Mouse (Mus musculus) neural tube, embryonic 14.5 days (tissue): Measurements from ENCODE around the gene Pole2. TPM values are rescaled to one million over a fixed set of nuclear protein-coding genes. Genes with fewer than 3 reads are reported as not detected.

Experiments
- ATAC-seq: fragments of 200-750 bp; cut with Nextera tagmentation; 2 replicates; pipeline ENCODE4 v1.8.0; 2017; ENCODE audit warnings: low read depth, mild to moderate bottlenecking, moderate TSS enrichment, moderate library complexity
- H3K27ac ChIP-seq: fragments of 300-500 bp; sonication (generic); 2 replicates; pipeline ENCODE4 v1.5.1; 2014; ENCODE audit warnings: low read depth, mild to moderate bottlenecking, control low read depth, low read length, moderate library complexity, mixed read lengths
- H3K27me3 ChIP-seq: fragments of 300-500 bp; sonication (generic); 2 replicates; pipeline ENCODE4 v1.6.1; 2014; ENCODE audit warnings: low read length; ENCODE audit not compliant: control insufficient read depth, insufficient read depth
- H3K36me3 ChIP-seq: fragments of 300-500 bp; sonication (generic); 2 replicates; pipeline ENCODE4 v1.6.1; 2014; ENCODE audit warnings: low read length, mixed read lengths; ENCODE audit not compliant: control insufficient read depth, insufficient read depth
- H3K4me1 ChIP-seq: fragments of 300-500 bp; sonication (generic); 2 replicates; pipeline ENCODE4 v1.6.1; 2014; ENCODE audit warnings: low read length; ENCODE audit not compliant: control insufficient read depth, insufficient read depth
- H3K4me2 ChIP-seq: fragments of 300-500 bp; sonication (generic); 2 replicates; pipeline ENCODE4 v1.6.1; 2014; ENCODE audit warnings: mild to moderate bottlenecking, low read depth, low read length, control low read depth
- H3K4me3 ChIP-seq: fragments of 300-500 bp; sonication (generic); 2 replicates; pipeline ENCODE4 v1.5.1; 2014; ENCODE audit warnings: low read depth, low read length, control low read depth, mixed read lengths
- H3K9ac ChIP-seq: fragments of 300-500 bp; sonication (generic); replicated peaks from 2 replicates; pipeline ENCODE4 v1.6.1; 2014; ENCODE audit warnings: low read depth, mild to moderate bottlenecking, control low read depth, low read length, mixed read lengths
- H3K9me3 ChIP-seq: fragments of 300-500 bp; sonication (generic); 2 replicates; pipeline ENCODE4 v1.6.1; 2016; ENCODE audit warnings: low read length; ENCODE audit not compliant: control insufficient read depth
- WGBS: fragments of 180-500 bp; shearing (Covaris S2); extraction: QIAGEN DNeasy Blood & Tissue Kit; methylation state at CpG from one replicate; pipeline ENCODE4 v1.1.7; 2014; 5-methylcytosine and 5-hydroxymethylcytosine counted together
- polyA plus RNA-seq: library from polyadenylated mRNA; unstranded; fragments of >200 nt; fragmentation: Nextera tagmentation; extraction: Ambion mirVana; gene quantifications from 2 replicates; pipeline ENCODE4 v1.2.1, GENCODE M21; 2014

Pole2 gene
- polyA plus RNA-seq, 1 experiment from 2014 or later: 3.4 TPM

- Histone ChIP-seq H3K27me3 (no peaks in the 10 kb centered on the region), H3K4me1 (no peaks in the 10 kb centered on the region; the same call in 1 of the 2 replicates), H3K36me3 (no peaks in the 10 kb centered on the region), H3K4me2 (peak overlapping the region; percentile 60), H3K27ac (peak overlapping the region; percentile 71), H3K9me3 (no peaks in the 10 kb centered on the region), H3K4me3 (peak overlapping the region; percentile 64), H3K9ac (peak overlapping the region; percentile 71)
- peak; percentile 95 for ATAC-seq
- WGBS: under 1% methylated on average over 64 of the region's 64 CpGs
Measured at GRCm38 (mm10) chr12:69241771-69242431, 13.9 kb upstream of the Pole2 start.

- Histone ChIP-seq H3K4me2 (peak overlapping the region; percentile 60), H3K9me3 (no peaks in the 10 kb centered on the region), H3K4me1 (no peaks in the 10 kb centered on the region; the same call in 1 of the 2 replicates), H3K36me3 (no peaks in the 10 kb centered on the region), H3K4me3 (peak overlapping the region; percentile 64), H3K9ac (peak overlapping the region; percentile 71), H3K27me3 (no peaks in the 10 kb centered on the region), H3K27ac (peak overlapping the region; percentile 71)
- 4% methylated on average over 3 of the region's 3 CpGs for WGBS
- no peak; the same call in none of the 2 replicates for ATAC-seq
Measured at GRCm38 (mm10) chr12:69241405-69241770, 13.4 kb upstream of the Pole2 start.

- 61% methylated on average over 6 of the region's 6 CpGs for WGBS
- no peak for ATAC-seq
- Histone ChIP-seq H3K36me3 (no peaks in the 10 kb centered on the region), H3K27ac (peak within 1 kb of the TSS; percentile 71), H3K4me1 (no peaks in the 10 kb centered on the region; the same call in 1 of the 2 replicates), H3K9me3 (no peaks in the 10 kb centered on the region), H3K4me3 (peak within 1 kb of the TSS; percentile 64), H3K4me2 (peak within 1 kb of the TSS; percentile 60), H3K9ac (peak within 1 kb of the TSS; percentile 71), H3K27me3 (no peaks in the 10 kb centered on the region)
Measured at GRCm38 (mm10) chr12:69240876-69241275, 12.9 kb upstream of the Pole2 start, which contains the start of gene Klhdc1. Gene Klhdc1, plus strand, starts transcription at chr12:69241176.

- H3K4me3 ChIP-seq: no peak overlapping the region
- 46% methylated on average over 3 of the region's 3 CpGs for WGBS
- ATAC-seq: no peak
Measured at GRCm38 (mm10) chr12:69238284-69238683, 10.3 kb upstream of the Pole2 start.

GRCm38 (mm10) chr12:69235782-69236181, 7.8 kb upstream of the Pole2 start:
- no peak overlapping the region for H3K27ac ChIP-seq
- H3K27me3 ChIP-seq: no peaks in the 10 kb centered on the region
- H3K4me1 ChIP-seq: no peaks in the 10 kb centered on the region; the same call in 1 of the 2 replicates
- ATAC-seq: no peak
- WGBS: 92% methylated on average over 6 of the region's 6 CpGs
- H3K9me3 ChIP-seq: no peaks in the 10 kb centered on the region
- H3K4me3 ChIP-seq: no peak overlapping the region
- H3K36me3 ChIP-seq: no peaks in the 10 kb centered on the region
- H3K4me2 ChIP-seq: no peak overlapping the region
- H3K9ac ChIP-seq: no peak overlapping the region

More at GRCm38 (mm10) chr12:69238284-69238683, 10.3 kb upstream of the Pole2 start:
- Histone ChIP-seq H3K36me3 (no peaks in the 10 kb centered on the region), H3K4me2 (no peak overlapping the region), H3K9ac (no peak overlapping the region), H3K9me3 (no peaks in the 10 kb centered on the region), H3K27ac (no peak overlapping the region), H3K4me1 (no peaks in the 10 kb centered on the region; the same call in 1 of the 2 replicates), H3K27me3 (no peaks in the 10 kb centered on the region)

- Histone ChIP-seq H3K9ac (no peak overlapping the region), H3K4me3 (no peak overlapping the region), H3K27me3 (no peaks in the 10 kb centered on the region), H3K9me3 (no peaks in the 10 kb centered on the region), H3K27ac (no peak overlapping the region), H3K36me3 (no peaks in the 10 kb centered on the region), H3K4me2 (no peak overlapping the region), H3K4me1 (no peaks in the 10 kb centered on the region)
- no peak for ATAC-seq
- WGBS: 66% methylated on average over 2 of the region's 2 CpGs
Measured at GRCm38 (mm10) chr12:69229251-69229650, 1.3 kb upstream of the Pole2 start.

- Histone ChIP-seq H3K4me3 (no peak overlapping the region), H3K27me3 (no peaks in the 10 kb centered on the region), H3K27ac (no peak overlapping the region), H3K9ac (no peak overlapping the region), H3K9me3 (no peaks in the 10 kb centered on the region), H3K4me1 (no peaks in the 10 kb centered on the region), H3K4me2 (no peak overlapping the region), H3K36me3 (no peaks in the 10 kb centered on the region)
- 91% methylated on average over 19 of the region's 19 CpGs for WGBS
- no peak for ATAC-seq
Measured at GRCm38 (mm10) chr12:69220613-69221277, 7.2 kb downstream of the Pole2 start.

GRCm38 (mm10) chr12:69216587-69216986, 11.4 kb downstream of the Pole2 start:
- WGBS: 95% methylated on average over 7 of the region's 7 CpGs
- no peak overlapping the region for H3K27ac ChIP-seq
- H3K4me3 ChIP-seq: no peak overlapping the region
- H3K9me3 ChIP-seq: no peaks in the 10 kb centered on the region
- no peak overlapping the region for H3K4me2 ChIP-seq
- no peaks in the 10 kb centered on the region for H3K4me1 ChIP-seq
- H3K27me3 ChIP-seq: no peaks in the 10 kb centered on the region
- no peaks in the 10 kb centered on the region for H3K36me3 ChIP-seq
- no peak for ATAC-seq
- no peak overlapping the region for H3K9ac ChIP-seq
